Mouse (Mus musculus): ENCODE measurements around the gene Grik3. TPM values are rescaled to one million over a fixed set of nuclear protein-coding genes. Genes with fewer than 3 reads are reported as not detected.
A peak's percentile ranks its signal among the peaks of the same experiment; 100 is the strongest.

The Grik3 gene
- polyA plus RNA-seq, 1 experiment = 29.5 TPM

DNA sequence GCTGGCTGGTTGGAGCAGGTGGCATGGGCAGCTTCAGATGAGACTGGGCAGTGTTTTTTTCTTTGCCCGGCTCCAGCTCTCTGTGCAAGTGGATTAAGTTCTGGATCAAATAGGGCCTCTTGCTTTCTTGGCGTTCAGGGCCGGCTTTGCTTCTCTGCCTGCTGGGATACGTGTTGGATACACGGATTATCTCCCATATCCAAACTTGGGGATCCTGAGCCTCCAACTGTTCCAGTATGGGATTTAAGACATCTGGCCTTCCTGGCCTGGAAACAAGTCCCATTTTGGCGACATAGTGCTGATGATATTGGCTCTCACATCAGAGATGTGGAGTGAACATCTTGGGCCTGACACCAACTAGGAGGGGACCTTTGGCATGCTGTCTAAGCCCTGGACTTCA lies 21.9 kb downstream of the Grik3 start:
- TF ChIP-seq POLR2A (IDR thresholded peaks at IDR 0.05; ENCODE audit: extremely low read depth, insufficient read depth, low read length) (no peak), CTCF (IDR thresholded peaks at IDR 0.05; ENCODE audit: extremely low read depth, insufficient read depth, low read length) (no peak)

GRCm38 (mm10) chr4:125515646-125516045 lies 25.1 kb downstream of the Grik3 start:
- H3K4me1 ChIP-seq (ENCODE audit: control insufficient read depth, insufficient read depth, low read length) = no peaks in the 10 kb centered on the region
- H3K4me3 ChIP-seq (ENCODE audit: insufficient read depth, low read length) = no peak overlapping the region
- TF ChIP-seq POLR2A (IDR thresholded peaks at IDR 0.05; ENCODE audit: extremely low read depth, insufficient read depth, low read length) (no peak), CTCF (IDR thresholded peaks at IDR 0.05; ENCODE audit: extremely low read depth, insufficient read depth, low read length) (no peak)
- no peak overlapping the region for H3K27ac ChIP-seq (ENCODE audit: insufficient read depth, low read length)

More for the DNA sequence above, 21.9 kb downstream of the Grik3 start:
- H3K27ac ChIP-seq (ENCODE audit: insufficient read depth, low read length) = no peak overlapping the region
- H3K4me1 ChIP-seq (ENCODE audit: control insufficient read depth, insufficient read depth, low read length) = peaks cover 3% of the 10 kb centered on the region; the same call in 1 of the 2 replicates
- no peak overlapping the region for H3K4me3 ChIP-seq (ENCODE audit: insufficient read depth, low read length)

- Histone ChIP-seq H3K27ac (ENCODE audit: insufficient read depth, low read length) (no peak overlapping the region), H3K4me3 (ENCODE audit: insufficient read depth, low read length) (no peak overlapping the region), H3K4me1 (ENCODE audit: control insufficient read depth, insufficient read depth, low read length) (no peaks in the 10 kb centered on the region)
- TF ChIP-seq CTCF (IDR thresholded peaks at IDR 0.05; ENCODE audit: extremely low read depth, insufficient read depth, low read length) = no peak
- no peak for TF ChIP-seq POLR2A (IDR thresholded peaks at IDR 0.05; ENCODE audit: extremely low read depth, insufficient read depth, low read length)
These were observed 26.1 kb downstream of the Grik3 start for GRCm38 (mm10) chr4:125516612-125517011.

DNA sequence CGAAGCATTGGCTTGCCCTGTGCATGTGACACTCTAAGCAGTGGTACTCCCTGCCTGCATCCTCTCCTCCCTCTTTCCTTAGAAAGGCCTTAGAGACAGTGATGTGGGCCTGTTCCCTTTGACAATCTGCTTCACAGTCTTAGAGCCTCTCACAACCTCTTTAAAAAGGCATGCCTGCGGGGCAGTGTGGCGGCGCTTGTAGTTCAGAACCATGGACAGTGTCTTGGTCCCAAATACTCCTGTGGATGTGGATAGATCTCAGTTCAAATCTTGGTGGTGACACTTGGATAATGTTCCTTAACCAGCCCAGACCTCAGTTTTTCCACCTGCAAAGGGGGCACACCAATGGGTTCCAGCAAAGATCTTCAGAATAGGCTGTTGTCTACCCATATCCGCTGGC lies 28.4 kb downstream of the Grik3 start:
- H3K4me3 ChIP-seq (ENCODE audit: insufficient read depth, low read length) = no peak overlapping the region
- no peak overlapping the region for H3K27ac ChIP-seq (ENCODE audit: insufficient read depth, low read length)
- no peak for TF ChIP-seq CTCF (IDR thresholded peaks at IDR 0.05; ENCODE audit: extremely low read depth, insufficient read depth, low read length)
- no peak for TF ChIP-seq POLR2A (IDR thresholded peaks at IDR 0.05; ENCODE audit: extremely low read depth, insufficient read depth, low read length)
- H3K4me1 ChIP-seq (ENCODE audit: control insufficient read depth, insufficient read depth, low read length) = no peaks in the 10 kb centered on the region

GRCm38 (mm10) chr4:125522931-125523330 lies 32.4 kb downstream of the Grik3 start:
- H3K4me1 ChIP-seq (ENCODE audit: control insufficient read depth, insufficient read depth, low read length) = no peaks in the 10 kb centered on the region; the same call in 1 of the 2 replicates
- H3K4me3 ChIP-seq (ENCODE audit: insufficient read depth, low read length) = no peak overlapping the region
- no peak for TF ChIP-seq CTCF (IDR thresholded peaks at IDR 0.05; ENCODE audit: extremely low read depth, insufficient read depth, low read length)
- TF ChIP-seq POLR2A (IDR thresholded peaks at IDR 0.05; ENCODE audit: extremely low read depth, insufficient read depth, low read length) = no peak
- no peak overlapping the region for H3K27ac ChIP-seq (ENCODE audit: insufficient read depth, low read length)

- Histone ChIP-seq H3K4me1 (ENCODE audit: control insufficient read depth, insufficient read depth, low read length) (no peaks in the 10 kb centered on the region; the same call in 1 of the 2 replicates), H3K27ac (ENCODE audit: insufficient read depth, low read length) (no peak overlapping the region), H3K4me3 (ENCODE audit: insufficient read depth, low read length) (no peak overlapping the region)
- TF ChIP-seq POLR2A (IDR thresholded peaks at IDR 0.05; ENCODE audit: extremely low read depth, insufficient read depth, low read length) (no peak), CTCF (IDR thresholded peaks at IDR 0.05; ENCODE audit: extremely low read depth, insufficient read depth, low read length) (no peak)
These were observed 34.8 kb downstream of the Grik3 start for GRCm38 (mm10) chr4:125525266-125525665.

GRCm38 (mm10) chr4:125526425-125526824 lies 35.9 kb downstream of the Grik3 start:
- no peak overlapping the region for H3K27ac ChIP-seq (ENCODE audit: insufficient read depth, low read length)
- no peak overlapping the region for H3K4me3 ChIP-seq (ENCODE audit: insufficient read depth, low read length)
- TF ChIP-seq POLR2A (IDR thresholded peaks at IDR 0.05; ENCODE audit: extremely low read depth, insufficient read depth, low read length) = no peak
- no peaks in the 10 kb centered on the region; the same call in 1 of the 2 replicates for H3K4me1 ChIP-seq (ENCODE audit: control insufficient read depth, insufficient read depth, low read length)

GRCm38 (mm10) chr4:125533965-125534364 lies 43.5 kb downstream of the Grik3 start:
- Histone ChIP-seq H3K4me3 (ENCODE audit: insufficient read depth, low read length) (no peak overlapping the region), H3K27ac (ENCODE audit: insufficient read depth, low read length) (no peak overlapping the region), H3K4me1 (ENCODE audit: control insufficient read depth, insufficient read depth, low read length) (0 out of 2 replicates have a peak, but pooled peaks cover 5% of the 10 kb centered on the region)
- no peak for TF ChIP-seq CTCF (IDR thresholded peaks at IDR 0.05; ENCODE audit: extremely low read depth, insufficient read depth, low read length)
- TF ChIP-seq POLR2A (IDR thresholded peaks at IDR 0.05; ENCODE audit: extremely low read depth, insufficient read depth, low read length) = no peak

- H3K27ac ChIP-seq (ENCODE audit: insufficient read depth, low read length) = 0 out of 2 replicates have a peak overlapping the region, but pooled peaks have one; percentile 42
- no peak overlapping the region for H3K4me3 ChIP-seq (ENCODE audit: insufficient read depth, low read length)
- no peak for TF ChIP-seq CTCF (IDR thresholded peaks at IDR 0.05; ENCODE audit: extremely low read depth, insufficient read depth, low read length)
- TF ChIP-seq POLR2A (IDR thresholded peaks at IDR 0.05; ENCODE audit: extremely low read depth, insufficient read depth, low read length) = no peak
- 0 out of 2 replicates have a peak, but pooled peaks cover 5% of the 10 kb centered on the region for H3K4me1 ChIP-seq (ENCODE audit: control insufficient read depth, insufficient read depth, low read length)
These were observed 43.9 kb downstream of the Grik3 start for GRCm38 (mm10) chr4:125534449-125534848.

DNA sequence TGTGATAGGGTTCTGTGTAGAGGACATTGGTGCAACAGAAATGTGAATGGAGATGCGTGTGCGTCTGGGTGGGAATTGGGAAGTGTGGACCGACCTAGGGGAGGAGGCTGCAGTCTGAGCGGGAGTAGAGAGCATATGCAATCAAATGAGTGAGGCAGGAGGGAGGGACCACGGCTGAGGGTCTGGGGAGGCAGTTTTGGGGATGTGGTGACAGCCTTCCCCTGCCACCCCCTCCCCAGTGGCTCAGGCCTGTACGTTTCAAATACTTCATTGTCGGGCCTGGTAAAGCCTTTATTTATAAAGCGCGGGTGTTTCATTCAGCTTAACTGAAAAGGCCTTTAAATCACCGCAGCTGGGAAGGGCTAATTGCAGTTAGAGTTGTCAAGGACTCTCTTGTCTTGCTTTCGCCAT lies 44.5 kb downstream of the Grik3 start:
- Histone ChIP-seq H3K4me3 (ENCODE audit: insufficient read depth, low read length) (no peak overlapping the region), H3K27ac (ENCODE audit: insufficient read depth, low read length) (0 out of 2 replicates have a peak overlapping the region, but pooled peaks have one; percentile 42), H3K4me1 (ENCODE audit: control insufficient read depth, insufficient read depth, low read length) (0 out of 2 replicates have a peak, but pooled peaks cover 5% of the 10 kb centered on the region)
- no peak for TF ChIP-seq POLR2A (IDR thresholded peaks at IDR 0.05; ENCODE audit: extremely low read depth, insufficient read depth, low read length)
- no peak for TF ChIP-seq CTCF (IDR thresholded peaks at IDR 0.05; ENCODE audit: extremely low read depth, insufficient read depth, low read length)

All from cortical plate, adult 2 months (tissue).